Mouse (Mus musculus) thymus, adult 2 months (tissue): ENCODE data around the gene Lelp1. TPM values are rescaled to one million over a fixed set of nuclear protein-coding genes. Genes with fewer than 3 reads are reported as not detected.

Experiments used
- DNase-seq: peaks from one replicate; pipeline ENCODE4 v3.0.0; 2021
- H3K27ac ChIP-seq: fragments of 200-500 bp; 2 replicates; pipeline ENCODE4 v1.5.1; 2012; ENCODE audit warnings: low read length, control low read depth; ENCODE audit not compliant: control insufficient read depth, insufficient read depth
- H3K27me3 ChIP-seq: fragments of 200-500 bp; 2 replicates; pipeline ENCODE4 v1.6.1; 2012; ENCODE audit warnings: mild to moderate bottlenecking, low read length, moderate library complexity, mixed read lengths; ENCODE audit not compliant: control insufficient read depth, insufficient read depth
- H3K36me3 ChIP-seq: fragments of 200-500 bp; 2 replicates; pipeline ENCODE4 v1.6.1; 2012; ENCODE audit warnings: mild to moderate bottlenecking, low read length, moderate library complexity; ENCODE audit not compliant: control insufficient read depth, insufficient read depth
- H3K4me1 ChIP-seq: fragments of 200-500 bp; replicated peaks from 2 replicates; pipeline ENCODE4 v1.6.1; 2012; ENCODE audit warnings: low read length; ENCODE audit not compliant: control insufficient read depth, insufficient read depth
- H3K4me3 ChIP-seq: fragments of 200-500 bp; 2 replicates; pipeline ENCODE4 v1.5.1; 2012; ENCODE audit warnings: mild to moderate bottlenecking, low read length, control low read depth, moderate library complexity; ENCODE audit not compliant: control insufficient read depth, insufficient read depth
- CTCF ChIP-seq: fragments of 200-500 bp; IDR thresholded peaks from 2 replicates; pipeline ENCODE4 v1.5.1; 2012; ENCODE audit warnings: mild to moderate bottlenecking, control low read depth, low read length, moderate library complexity, borderline replicate concordance; ENCODE audit not compliant: control insufficient read depth, poor library complexity, insufficient read depth; ENCODE audit errors: extremely low read depth
- POLR2A ChIP-seq: fragments of 200-500 bp; IDR thresholded peaks from 2 replicates; pipeline ENCODE4 v1.6.1; 2012; ENCODE audit warnings: mild to moderate bottlenecking, low read length, control low read depth, moderate library complexity; ENCODE audit not compliant: control insufficient read depth, poor library complexity, insufficient read depth; ENCODE audit errors: extremely low read depth
- WGBS: fragments of 180-500 bp; shearing (Covaris S2); methylation state at CpG from one replicate; pipeline ENCODE4 v1.1.7; 2018; 5-methylcytosine and 5-hydroxymethylcytosine counted together
- polyA plus RNA-seq: library from polyadenylated mRNA; depleted of rRNA; stranded (reverse); fragments of >200 nt; gene quantifications from 2 replicates; pipeline ENCODE4 v1.2.3, GENCODE M21; 2012; rRNA removed

The Lelp1 gene
- 0.27 TPM in 1 of 2 replicates, not detected in the other for polyA plus RNA-seq

DNA sequence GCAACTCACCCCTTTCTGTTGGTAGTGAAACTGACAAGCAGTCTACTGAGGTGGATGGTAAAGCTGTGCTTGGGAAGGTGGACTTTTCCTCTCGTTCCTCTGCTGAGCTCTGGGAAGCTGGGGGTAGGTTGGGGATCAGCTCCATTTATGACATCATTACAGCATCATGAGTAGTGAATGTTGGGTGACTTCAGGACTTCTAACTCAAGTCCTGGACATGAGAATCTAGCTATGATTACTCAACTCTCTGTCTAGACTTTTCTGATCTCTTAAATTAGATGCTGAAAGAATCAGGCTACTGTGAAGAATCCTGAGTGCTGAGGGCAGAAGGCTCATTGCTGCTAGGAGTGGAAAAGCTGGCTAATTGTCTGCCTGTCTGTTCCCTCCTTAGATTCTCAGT, at the start of gene Lelp1:
Gene Lelp1 (minus strand): TSS at position 101 of the 400 bp plus-strand sequence.
- WGBS, result 54% methylated on average over 1 of the region's 1 CpGs
- no peak for TF ChIP-seq POLR2A
- no peaks in the 10 kb centered on the region for H3K27me3 ChIP-seq
- no peak within 1 kb of the TSS for H3K4me3 ChIP-seq
- no peak for DNase-seq
- no peaks in the 10 kb centered on the region for H3K36me3 ChIP-seq
- no peaks in the 10 kb centered on the region for H3K4me1 ChIP-seq
- H3K27ac ChIP-seq, result no peak within 1 kb of the TSS

GRCm38 (mm10) chr3:92176880-92177279, 34.3 kb upstream of the Lelp1 start:
- TF ChIP-seq POLR2A, result no peak
- no peak for TF ChIP-seq CTCF
- H3K36me3 ChIP-seq, result no peaks in the 10 kb centered on the region
- H3K27me3 ChIP-seq, result no peaks in the 10 kb centered on the region
- H3K4me1 ChIP-seq, result no peaks in the 10 kb centered on the region
- 79% methylated on average over 1 of the region's 1 CpGs for WGBS
- DNase-seq, result no peak
- H3K4me3 ChIP-seq, result no peak overlapping the region
- H3K27ac ChIP-seq, result no peak overlapping the region

- H3K27ac ChIP-seq, result no peak overlapping the region
- 93% methylated on average over 3 of the region's 3 CpGs for WGBS
- TF ChIP-seq CTCF (no peak), POLR2A (no peak)
- H3K4me1 ChIP-seq, result no peaks in the 10 kb centered on the region
- no peaks in the 10 kb centered on the region for H3K27me3 ChIP-seq
- no peak for DNase-seq
- no peaks in the 10 kb centered on the region for H3K36me3 ChIP-seq
- no peak overlapping the region for H3K4me3 ChIP-seq
These were observed 27.3 kb upstream of the Lelp1 start for GRCm38 (mm10) chr3:92169847-92170246.

GRCm38 (mm10) chr3:92153322-92153721, 10.8 kb upstream of the Lelp1 start:
- Histone ChIP-seq H3K27ac (no peak overlapping the region), H3K4me1 (no peaks in the 10 kb centered on the region), H3K4me3 (no peak overlapping the region), H3K36me3 (no peaks in the 10 kb centered on the region), H3K27me3 (no peaks in the 10 kb centered on the region)
- TF ChIP-seq POLR2A, result no peak
- TF ChIP-seq CTCF, result no peak
- DNase-seq, result no peak

- H3K36me3 ChIP-seq, result no peaks in the 10 kb centered on the region
- no peak for DNase-seq
- TF ChIP-seq POLR2A (no peak), CTCF (no peak)
- H3K27ac ChIP-seq, result no peak overlapping the region
- WGBS, result 23% methylated on average over 8 of the region's 8 CpGs
- H3K27me3 ChIP-seq, result no peaks in the 10 kb centered on the region
- H3K4me3 ChIP-seq, result no peak overlapping the region
- no peaks in the 10 kb centered on the region for H3K4me1 ChIP-seq
These were observed 8.2 kb upstream of the Lelp1 start for GRCm38 (mm10) chr3:92150631-92151277.

GRCm38 (mm10) chr3:92147913-92148312, 5.4 kb upstream of the Lelp1 start:
- Histone ChIP-seq H3K27ac (no peak overlapping the region), H3K4me1 (no peaks in the 10 kb centered on the region), H3K36me3 (no peaks in the 10 kb centered on the region), H3K4me3 (no peak overlapping the region), H3K27me3 (no peaks in the 10 kb centered on the region)
- no peak for TF ChIP-seq POLR2A
- TF ChIP-seq CTCF, result no peak
- 74% methylated on average over 5 of the region's 5 CpGs for WGBS
- no peak for DNase-seq

DNA sequence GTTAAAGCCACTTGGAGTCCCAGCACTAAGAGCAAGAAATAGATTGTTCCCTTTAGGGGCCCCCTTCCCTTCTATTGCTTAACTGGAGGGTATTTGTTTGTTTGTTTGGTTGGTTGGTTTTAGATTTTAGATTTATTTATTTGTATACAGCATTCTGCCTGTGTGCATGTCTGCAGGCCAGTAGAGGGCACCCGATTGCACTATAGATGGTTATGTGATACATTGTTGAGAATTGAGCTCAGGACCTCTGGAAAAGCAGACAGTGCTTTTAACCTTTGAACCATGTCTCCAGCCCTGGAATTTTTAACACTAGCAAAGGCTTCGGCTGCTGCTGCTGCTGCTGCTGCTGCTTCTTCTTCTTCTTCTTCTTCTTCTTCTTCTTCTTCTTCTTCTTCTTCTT, 4.9 kb upstream of the Lelp1 start:
- WGBS, result 60% methylated on average over 2 of the region's 2 CpGs
- H3K4me3 ChIP-seq, result no peak overlapping the region
- no peaks in the 10 kb centered on the region for H3K36me3 ChIP-seq
- no peaks in the 10 kb centered on the region for H3K4me1 ChIP-seq
- no peak for TF ChIP-seq POLR2A
- TF ChIP-seq CTCF, result no peak
- no peak overlapping the region for H3K27ac ChIP-seq
- DNase-seq, result no peak
- no peaks in the 10 kb centered on the region for H3K27me3 ChIP-seq

- Histone ChIP-seq H3K36me3 (no peaks in the 10 kb centered on the region), H3K4me3 (no peak within 1 kb of the TSS), H3K27me3 (no peaks in the 10 kb centered on the region), H3K4me1 (no peaks in the 10 kb centered on the region), H3K27ac (no peak within 1 kb of the TSS)
- no peak for DNase-seq
- WGBS, result 74% methylated on average over 5 of the region's 5 CpGs
- no peak for TF ChIP-seq POLR2A
- no peak for TF ChIP-seq CTCF
These were observed 18.7 kb downstream of the Lelp1 start, which contains the start of gene Prr9 for GRCm38 (mm10) chr3:92123847-92124246. Gene Prr9 (minus strand): TSS chr3:92123947.
